Mouse (Mus musculus): ENCODE data around the gene Pla2g10. TPM values are rescaled to one million over a fixed set of nuclear protein-coding genes. Genes with fewer than 3 reads are reported as not detected.
"Not testable (repeated sequence)": the region's sequence is repeated elsewhere in the genome, so short reads cannot be mapped to it uniquely, and the experiment has no call there.

Pla2g10 gene
- polyA plus RNA-seq, 1 experiment, result not detected

GRCm38 (mm10) chr16:13698998-13699397 lies 31.8 kb downstream of the Pla2g10 start:
- no peak for TF ChIP-seq GATA1 (IDR thresholded peaks at IDR 0.05; ENCODE audit: low read length)
- no peak for TF ChIP-seq TAL1 (IDR thresholded peaks at IDR 0.05; ENCODE audit: low read length)
- Histone ChIP-seq H3K9me3 (ENCODE audit: control insufficient read depth, low read length) (no peaks in the 10 kb centered on the region), H3K4me3 (replicated peaks) (no peak overlapping the region), H3K27me3 (ENCODE audit: control insufficient read depth) (no peaks in the 10 kb centered on the region), H3K4me1 (ENCODE audit: control insufficient read depth) (no peaks in the 10 kb centered on the region), H3K36me3 (ENCODE audit: control insufficient read depth) (peaks cover 79% of the 10 kb centered on the region)

GRCm38 (mm10) chr16:13678601-13679319 lies 52.0 kb downstream of the Pla2g10 start:
- H3K27me3 ChIP-seq (ENCODE audit: control insufficient read depth), result no peaks in the 10 kb centered on the region
- H3K4me1 ChIP-seq (ENCODE audit: control insufficient read depth), result peaks cover 6% of the 10 kb centered on the region
- H3K4me3 ChIP-seq (replicated peaks), result no peak overlapping the region
- TF ChIP-seq GATA1 (IDR thresholded peaks at IDR 0.05; ENCODE audit: low read length) (no peak), TAL1 (IDR thresholded peaks at IDR 0.05; ENCODE audit: low read length) (no peak)
- peaks cover 33% of the 10 kb centered on the region for H3K36me3 ChIP-seq (ENCODE audit: control insufficient read depth)
- H3K9me3 ChIP-seq (ENCODE audit: control insufficient read depth, low read length), result no peaks in the 10 kb centered on the region

- H3K9me3 ChIP-seq (ENCODE audit: control insufficient read depth, low read length), result no peaks in the 10 kb centered on the region
- no peaks in the 10 kb centered on the region for H3K27me3 ChIP-seq (ENCODE audit: control insufficient read depth)
- peaks cover 30% of the 10 kb centered on the region for H3K4me1 ChIP-seq (ENCODE audit: control insufficient read depth)
- H3K4me3 ChIP-seq (replicated peaks), result no peak overlapping the region
- H3K36me3 ChIP-seq (ENCODE audit: control insufficient read depth), result peaks cover 35% of the 10 kb centered on the region
- TF ChIP-seq TAL1 (IDR thresholded peaks at IDR 0.05; ENCODE audit: low read length) (no peak), GATA1 (IDR thresholded peaks at IDR 0.05; ENCODE audit: low read length) (no peak)
These were observed 56.3 kb downstream of the Pla2g10 start for GRCm38 (mm10) chr16:13674511-13674910.

- Histone ChIP-seq H3K36me3 (ENCODE audit: control insufficient read depth) (peaks cover 32% of the 10 kb centered on the region), H3K4me1 (ENCODE audit: control insufficient read depth) (peaks cover 44% of the 10 kb centered on the region), H3K27me3 (ENCODE audit: control insufficient read depth) (no peaks in the 10 kb centered on the region), H3K9me3 (ENCODE audit: control insufficient read depth, low read length) (no peaks in the 10 kb centered on the region), H3K4me3 (replicated peaks) (peak overlapping the region; percentile 74)
- TF ChIP-seq TAL1 (IDR thresholded peaks at IDR 0.05; ENCODE audit: low read length) (no peak), GATA1 (IDR thresholded peaks at IDR 0.05; ENCODE audit: low read length) (no peak)
These were observed 57.7 kb downstream of the Pla2g10 start for GRCm38 (mm10) chr16:13673114-13673513.

- H3K4me3 ChIP-seq (replicated peaks), result peak overlapping the region; percentile 74
- peaks cover 48% of the 10 kb centered on the region for H3K4me1 ChIP-seq (ENCODE audit: control insufficient read depth)
- peaks cover 25% of the 10 kb centered on the region for H3K36me3 ChIP-seq (ENCODE audit: control insufficient read depth)
- no peaks in the 10 kb centered on the region for H3K27me3 ChIP-seq (ENCODE audit: control insufficient read depth)
- no peaks in the 10 kb centered on the region for H3K9me3 ChIP-seq (ENCODE audit: control insufficient read depth, low read length)
- TF ChIP-seq TAL1 (IDR thresholded peaks at IDR 0.05; ENCODE audit: low read length) (no peak), GATA1 (IDR thresholded peaks at IDR 0.05; ENCODE audit: low read length) (no peak)
These were observed 58.3 kb downstream of the Pla2g10 start for GRCm38 (mm10) chr16:13672386-13672898.

- TF ChIP-seq TAL1 (IDR thresholded peaks at IDR 0.05; ENCODE audit: low read length) (no peak), GATA1 (IDR thresholded peaks at IDR 0.05; ENCODE audit: low read length) (no peak)
- H3K27me3 ChIP-seq (ENCODE audit: control insufficient read depth), result no peaks in the 10 kb centered on the region
- H3K4me3 ChIP-seq (replicated peaks), result peak within 1 kb of the TSS; percentile 74
- no peaks in the 10 kb centered on the region for H3K9me3 ChIP-seq (ENCODE audit: control insufficient read depth, low read length)
- H3K4me1 ChIP-seq (ENCODE audit: control insufficient read depth), result peaks cover 54% of the 10 kb centered on the region
- H3K36me3 ChIP-seq (ENCODE audit: control insufficient read depth), result peaks cover 19% of the 10 kb centered on the region
These were observed 58.9 kb downstream of the Pla2g10 start, which contains the start of the genes Bfar and 3110001I22Rik for GRCm38 (mm10) chr16:13671685-13672385. Gene Bfar (plus strand): TSS chr16:13671858. Gene 3110001I22Rik (plus strand): TSS chr16:13671929.

GRCm38 (mm10) chr16:13670896-13671295 lies 59.9 kb downstream of the Pla2g10 start:
- H3K9me3 ChIP-seq (ENCODE audit: control insufficient read depth, low read length); H3K27me3 ChIP-seq (ENCODE audit: control insufficient read depth): not testable (repeated sequence)
- Histone ChIP-seq H3K4me3 (replicated peaks) (peak overlapping the region; percentile 74), H3K36me3 (ENCODE audit: control insufficient read depth) (peaks cover 17% of the 10 kb centered on the region), H3K4me1 (ENCODE audit: control insufficient read depth) (peaks cover 61% of the 10 kb centered on the region)

- peaks cover 61% of the 10 kb centered on the region for H3K4me1 ChIP-seq (ENCODE audit: control insufficient read depth)
- no peaks in the 10 kb centered on the region for H3K9me3 ChIP-seq (ENCODE audit: control insufficient read depth, low read length)
- peaks cover 32% of the 10 kb centered on the region for H3K36me3 ChIP-seq (ENCODE audit: control insufficient read depth)
- TF ChIP-seq GATA1 (IDR thresholded peaks at IDR 0.05; ENCODE audit: low read length) (no peak), TAL1 (IDR thresholded peaks at IDR 0.05; ENCODE audit: low read length) (no peak)
- H3K27me3 ChIP-seq (ENCODE audit: control insufficient read depth), result no peaks in the 10 kb centered on the region
- no peak overlapping the region for H3K4me3 ChIP-seq (replicated peaks)
These were observed 61.5 kb downstream of the Pla2g10 start for GRCm38 (mm10) chr16:13669282-13669681.

- Histone ChIP-seq H3K36me3 (ENCODE audit: control insufficient read depth) (peaks cover 33% of the 10 kb centered on the region), H3K4me1 (ENCODE audit: control insufficient read depth) (peaks cover 61% of the 10 kb centered on the region)
- TF ChIP-seq TAL1 (IDR thresholded peaks at IDR 0.05; ENCODE audit: low read length) (no peak), GATA1 (IDR thresholded peaks at IDR 0.05; ENCODE audit: low read length) (0 out of 2 replicates have a peak, but pooled peaks have one; percentile 37)
These were observed 62.2 kb downstream of the Pla2g10 start for GRCm38 (mm10) chr16:13668402-13669108.

More at GRCm38 (mm10) chr16:13668402-13669108, 62.2 kb downstream of the Pla2g10 start:
- Histone ChIP-seq H3K4me3 (replicated peaks) (peak overlapping the region; percentile 73), H3K27me3 (ENCODE audit: control insufficient read depth) (no peaks in the 10 kb centered on the region), H3K9me3 (ENCODE audit: control insufficient read depth, low read length) (no peaks in the 10 kb centered on the region)
